Mouse (Mus musculus) E14TG2a.4 (cell line): ENCODE data around the gene Tifa.

Experiments
- H3K27me3 ChIP-seq: 2 replicates; pipeline ENCODE4 v1.6.1; 2014; ENCODE audit warnings: low read length, control low read depth; ENCODE audit not compliant: insufficient read depth
- H3K36me3 ChIP-seq: 2 replicates; pipeline ENCODE4 v1.6.1; 2014; ENCODE audit warnings: low read length, control low read depth; ENCODE audit not compliant: insufficient read depth
- H3K4me1 ChIP-seq: replicated peaks from 2 replicates; pipeline ENCODE4 v1.6.1; 2014; ENCODE audit warnings: low read depth, low read length, control low read depth
- H3K4me3 ChIP-seq: replicated peaks from 2 replicates; pipeline ENCODE4 v1.5.1; 2014; ENCODE audit warnings: mild to moderate bottlenecking, low read length
- H3K9me3 ChIP-seq: 2 replicates; pipeline ENCODE4 v1.6.1; 2014; ENCODE audit warnings: low read length, control low read depth
- CTCF ChIP-seq: conservative IDR thresholded peaks from 2 replicates; pipeline ENCODE4 v1.5.1; 2014; ENCODE audit warnings: low read length
- NANOG ChIP-seq: IDR thresholded peaks from 2 replicates; pipeline ENCODE4 v1.6.1; 2014; ENCODE audit warnings: borderline replicate concordance, low read length, mixed read lengths
- POU5F1 ChIP-seq: IDR thresholded peaks from 2 replicates; pipeline ENCODE4 v1.6.1; 2014; ENCODE audit warnings: low read length, borderline replicate concordance

Tifa gene

DNA sequence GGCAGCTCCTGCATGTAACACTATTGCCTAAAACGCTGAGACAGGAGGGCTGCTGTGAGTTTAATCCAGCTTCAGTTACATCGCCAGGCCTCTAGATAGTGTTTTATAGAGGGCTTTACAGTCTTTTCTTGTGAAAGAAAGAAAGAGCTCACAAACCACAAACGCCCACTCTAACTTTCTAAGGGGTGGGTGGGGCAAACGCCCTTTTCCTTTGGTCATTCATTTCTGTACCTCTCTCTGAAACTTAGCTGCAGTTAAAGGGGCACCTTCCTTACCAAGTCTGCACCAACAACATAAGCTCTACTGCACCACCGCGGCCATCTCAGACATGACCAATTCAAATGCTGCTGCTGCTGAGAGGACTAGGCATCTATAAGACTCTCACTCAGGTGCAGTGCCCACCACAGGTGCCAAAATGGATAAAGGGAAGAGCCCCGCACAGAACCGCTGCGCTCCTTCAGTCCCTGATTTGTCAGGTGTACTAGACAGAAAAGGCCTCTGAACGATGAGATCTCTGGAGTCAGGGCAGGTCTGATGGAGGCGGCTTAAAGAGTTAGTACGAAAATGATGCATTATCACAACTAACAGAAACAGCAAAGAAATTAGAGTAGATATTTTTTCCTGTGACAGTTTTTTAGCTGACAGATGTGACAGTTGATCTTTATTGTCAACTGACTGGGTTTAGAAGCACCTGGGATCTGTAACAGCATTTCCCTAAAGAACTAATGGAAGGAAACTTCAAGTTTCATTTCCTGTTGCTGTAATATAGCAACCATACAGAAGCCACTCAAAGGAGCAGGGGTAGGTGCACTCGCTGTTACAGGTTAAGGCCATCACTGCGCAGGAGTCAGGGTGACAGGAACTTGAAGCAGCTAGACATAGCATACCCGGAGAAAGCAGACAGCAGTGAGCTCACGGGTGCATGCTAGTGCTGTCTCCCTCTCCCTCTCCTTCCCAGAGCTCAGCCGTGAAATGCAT, 34.6 kb downstream of the Tifa start:
- peaks cover 19% of the 10 kb centered on the region for H3K36me3 ChIP-seq
- H3K4me1 ChIP-seq: peaks cover 15% of the 10 kb centered on the region
- TF ChIP-seq CTCF: no peak
- no peak for TF ChIP-seq NANOG
- no peak for TF ChIP-seq POU5F1
- H3K27me3 ChIP-seq: no peaks in the 10 kb centered on the region
- H3K9me3 ChIP-seq: no peaks in the 10 kb centered on the region
- no peak overlapping the region for H3K4me3 ChIP-seq

DNA sequence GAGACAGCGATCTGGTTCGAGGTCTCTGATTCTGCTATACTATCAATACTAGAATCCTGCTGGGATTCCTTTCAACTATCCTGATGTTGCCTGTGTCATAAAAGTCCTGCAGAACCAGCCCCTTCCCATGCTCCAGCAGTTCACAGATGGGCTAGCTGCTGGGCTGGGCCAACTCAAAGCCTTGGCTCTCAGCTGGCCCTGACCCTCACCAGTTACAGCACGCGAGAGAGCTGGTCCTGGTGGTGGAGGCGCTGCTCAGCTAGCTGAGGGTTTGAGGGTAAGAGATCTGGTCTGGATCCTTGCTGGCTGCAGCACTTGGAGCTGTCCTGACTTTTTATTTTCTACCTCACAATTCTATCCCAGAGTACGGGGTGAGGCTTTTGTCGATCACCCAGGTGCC, 36.9 kb downstream of the Tifa start:
- Histone ChIP-seq H3K36me3 (peaks cover 2% of the 10 kb centered on the region), H3K9me3 (no peaks in the 10 kb centered on the region), H3K27me3 (no peaks in the 10 kb centered on the region), H3K4me3 (no peak overlapping the region), H3K4me1 (peaks cover 15% of the 10 kb centered on the region)
- no peak for TF ChIP-seq POU5F1

DNA sequence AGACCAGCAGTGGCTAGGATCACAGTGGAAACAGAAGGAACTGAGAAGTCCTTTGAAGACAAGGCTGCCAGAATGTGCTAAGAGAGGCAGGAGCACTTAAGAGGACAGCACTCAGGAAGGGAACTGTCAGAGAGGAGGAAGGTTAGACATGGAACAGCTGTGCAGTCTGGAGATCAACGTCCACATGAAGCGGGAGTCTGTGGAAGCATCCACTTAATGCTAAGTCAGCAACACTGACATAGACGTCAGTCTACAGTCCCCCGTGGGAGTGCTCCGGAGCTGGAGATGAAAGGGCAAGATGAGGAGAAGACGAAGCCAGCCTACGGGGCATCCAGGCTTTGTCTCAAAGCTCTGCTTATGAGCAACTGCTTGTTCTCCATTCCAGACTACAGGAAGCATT, 37.5 kb downstream of the Tifa start:
- Histone ChIP-seq H3K4me1 (peaks cover 15% of the 10 kb centered on the region), H3K4me3 (no peak overlapping the region), H3K36me3 (no peaks in the 10 kb centered on the region; the same call in 1 of the 2 replicates), H3K27me3 (no peaks in the 10 kb centered on the region), H3K9me3 (no peaks in the 10 kb centered on the region)
- TF ChIP-seq POU5F1 (no peak), NANOG (no peak), CTCF (no peak)

DNA sequence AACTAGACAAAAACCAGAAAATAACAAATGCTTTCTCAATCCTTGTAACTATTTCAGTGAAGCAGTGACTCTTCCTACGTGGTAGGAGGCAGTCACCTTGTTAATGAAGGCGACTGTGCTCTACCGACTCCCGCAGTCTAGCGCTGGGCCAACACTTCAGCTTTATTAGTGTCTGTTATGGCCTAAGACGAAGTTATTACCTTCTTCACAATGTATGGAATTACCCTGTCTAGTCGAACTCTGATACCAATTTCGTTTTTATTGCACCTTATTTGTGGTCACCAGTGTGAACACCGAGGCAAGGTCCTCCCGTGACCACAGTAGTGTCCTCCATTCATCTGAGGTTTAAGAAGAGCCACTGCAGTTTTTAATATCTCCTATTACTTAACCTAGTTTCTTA, 40.6 kb downstream of the Tifa start:
- TF ChIP-seq NANOG (no peak), CTCF (no peak), POU5F1 (no peak)
- Histone ChIP-seq H3K4me3 (no peak overlapping the region), H3K36me3 (peaks cover 6% of the 10 kb centered on the region), H3K9me3 (no peaks in the 10 kb centered on the region), H3K27me3 (no peaks in the 10 kb centered on the region), H3K4me1 (peaks cover 9% of the 10 kb centered on the region; the same call in 1 of the 2 replicates)

- TF ChIP-seq NANOG (no peak), POU5F1 (no peak), CTCF (no peak)
- Histone ChIP-seq H3K4me3 (no peak overlapping the region), H3K27me3 (no peaks in the 10 kb centered on the region), H3K4me1 (peaks cover 12% of the 10 kb centered on the region), H3K9me3 (no peaks in the 10 kb centered on the region), H3K36me3 (peaks cover 6% of the 10 kb centered on the region)
Measured at GRCm38 (mm10) chr3:127831079-127831478, 41.5 kb downstream of the Tifa start.

- Histone ChIP-seq H3K9me3 (no peaks in the 10 kb centered on the region), H3K27me3 (no peaks in the 10 kb centered on the region)
- TF ChIP-seq CTCF: no peak
- no peak for TF ChIP-seq POU5F1
- no peak for TF ChIP-seq NANOG
Measured at GRCm38 (mm10) chr3:127834040-127834439, 44.4 kb downstream of the Tifa start.

DNA sequence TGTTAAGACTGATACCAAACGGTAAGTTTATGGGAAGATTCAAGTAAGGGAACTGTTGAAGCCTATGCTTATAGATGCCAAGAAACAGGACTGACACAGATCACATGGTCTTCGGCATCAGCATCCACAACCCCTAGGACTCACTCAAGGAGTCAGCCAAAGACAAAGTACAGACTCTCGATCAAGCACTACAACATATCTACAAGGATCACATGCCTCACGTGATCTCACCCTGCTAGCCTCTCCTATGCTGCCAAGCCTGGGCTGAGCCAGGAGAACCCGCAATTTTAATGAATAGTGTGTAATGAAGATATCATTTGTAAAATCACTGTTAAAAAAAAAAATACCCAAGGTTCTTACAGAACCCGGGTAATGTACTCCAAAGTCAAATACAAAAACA, 46.0 kb downstream of the Tifa start:
- TF ChIP-seq NANOG (no peak), CTCF (no peak), POU5F1 (no peak)
- Histone ChIP-seq H3K9me3 (no peaks in the 10 kb centered on the region), H3K4me1 (peaks cover 21% of the 10 kb centered on the region), H3K36me3 (peaks cover 6% of the 10 kb centered on the region), H3K27me3 (no peaks in the 10 kb centered on the region), H3K4me3 (no peak overlapping the region)

More at GRCm38 (mm10) chr3:127834040-127834439, 44.4 kb downstream of the Tifa start:
- peaks cover 21% of the 10 kb centered on the region for H3K4me1 ChIP-seq
- no peak overlapping the region for H3K4me3 ChIP-seq
- peaks cover 6% of the 10 kb centered on the region for H3K36me3 ChIP-seq

DNA sequence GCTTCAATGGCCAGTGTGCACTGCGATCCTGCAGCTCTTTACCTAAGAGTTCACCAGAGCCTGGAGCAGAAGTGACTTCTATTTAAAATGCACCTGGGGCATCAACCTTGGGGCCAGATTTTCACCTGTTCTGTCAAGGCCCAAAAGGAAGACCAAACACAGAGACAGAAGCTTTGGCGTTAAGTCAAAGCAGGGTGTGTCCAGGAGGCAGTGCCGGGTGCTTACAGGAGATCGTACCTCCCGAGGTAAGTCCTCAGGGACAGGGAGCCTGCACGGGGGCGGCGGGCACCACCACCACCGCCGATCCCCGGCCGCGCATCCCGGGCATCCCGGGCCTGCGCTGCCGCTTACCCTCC, 47.2 kb downstream of the Tifa start:
- no peak for TF ChIP-seq CTCF
- no peak for TF ChIP-seq POU5F1
- TF ChIP-seq NANOG: no peak
- Histone ChIP-seq H3K4me1 (peaks cover 21% of the 10 kb centered on the region), H3K36me3 (peaks cover 6% of the 10 kb centered on the region; the same call in 1 of the 2 replicates), H3K27me3 (0 out of 2 replicates have a peak, but pooled peaks cover 4% of the 10 kb centered on the region), H3K4me3 (peak overlapping the region; percentile 93), H3K9me3 (no peaks in the 10 kb centered on the region)
